Comparison of ENCODE assay signal across 15 mouse cellular contexts in the genomic region with DNA sequence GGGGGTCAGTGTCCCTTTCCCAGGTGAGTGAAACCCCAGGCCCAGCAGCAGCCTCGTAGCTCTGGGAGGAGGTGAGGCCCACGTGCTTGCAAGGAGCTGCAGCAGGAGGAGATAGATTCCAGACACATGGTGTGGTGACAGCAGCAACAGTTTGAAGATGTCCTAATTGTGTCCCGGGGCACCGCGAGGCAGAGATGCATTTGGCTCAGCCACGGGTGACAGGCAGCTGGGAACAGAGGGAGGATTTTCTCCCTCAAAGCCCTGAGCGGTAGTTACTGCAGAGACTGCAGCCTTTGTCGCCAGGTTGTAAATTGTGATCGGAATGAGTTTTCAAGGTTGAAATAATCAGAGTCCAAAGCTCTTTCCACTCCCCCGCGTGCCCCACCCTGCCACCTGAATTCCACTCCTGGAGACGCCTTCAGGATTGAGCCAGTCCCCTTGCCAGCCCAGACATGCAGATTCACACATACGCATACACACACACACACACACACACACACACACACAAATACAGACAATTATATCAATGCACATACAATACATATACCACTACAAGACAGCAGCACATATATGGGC.
A peak's percentile ranks its signal among the peaks of the same experiment; 100 is the strongest.
DNase-seq lines count a peak whose midpoint lies in the region; ATAC-seq and TF ChIP-seq lines count a peak whose summit lies in the region.
"Had no signal": no experiment of that assay in that cellular context is flagged by ENCODE, and none has a peak within 500 bp of the region (broad histone marks: within the 10 kb centered on the region; RNA-seq: fewer than 3 reads in every experiment).

No protein-coding gene starts in this region.

- H3K4me1 ChIP-seq in kidney, postnatal 0 days (replicated peaks; ENCODE audit: insufficient read depth, low read length) = no peaks in the 10 kb centered on the region
- H3K4me1 ChIP-seq in intestine, embryonic 15.5 days (replicated peaks) = peaks cover 19% of the 10 kb centered on the region
- peaks cover 47% of the 10 kb centered on the region for H3K4me1 ChIP-seq in olfactory bulb, adult 2 months (ENCODE audit: control insufficient read depth, insufficient read depth, low read length)
- no peaks in the 10 kb centered on the region; the same call in 1 of the 2 replicates for H3K4me1 ChIP-seq in liver, embryonic 12.5 days

- no peak overlapping the region for H3K9ac ChIP-seq in kidney, postnatal 0 days (ENCODE audit: low read depth, low read length)
- H3K9ac ChIP-seq in intestine, embryonic 15.5 days = no peak overlapping the region; the same call in 1 of the 2 replicates
- H3K9ac ChIP-seq in liver, embryonic 12.5 days = no peak overlapping the region
- H3K9ac ChIP-seq: embryonic facial prominence, embryonic 15.5 days; forebrain, embryonic 12.5 days; limb, embryonic 13.5 days; liver, postnatal 0 days; midbrain, embryonic 12.5 days had no signal

- H3K4me3 ChIP-seq in kidney, postnatal 0 days (replicated peaks; ENCODE audit: low read depth, low read length) = no peak overlapping the region
- H3K4me3 ChIP-seq in intestine, embryonic 15.5 days (replicated peaks) = no peak overlapping the region
- H3K4me3 ChIP-seq in olfactory bulb, adult 2 months (ENCODE audit: insufficient read depth, low read depth, low read length) = no peak overlapping the region
- no peak overlapping the region for H3K4me3 ChIP-seq in liver, embryonic 12.5 days
- H3K4me3 ChIP-seq: embryonic facial prominence, embryonic 15.5 days; forebrain, embryonic 12.5 days; limb, embryonic 13.5 days; midbrain, embryonic 12.5 days had no signal

- DNase-seq in kidney, postnatal 0 days (ENCODE audit: low spot score) = peak; percentile 27
- DNase-seq in kidney, postnatal 36 days = no peak
- DNase-seq in brain, adult 2 months (ENCODE audit: low read depth, low spot score) = peak; percentile 66
- no peak for DNase-seq in spleen, postnatal 4 days (ENCODE audit: low spot score in 2 of 2)
- DNase-seq: cerebellum, adult 11 months; liver, postnatal 0 days; right cerebral cortex, adult 18-20 months had no signal

- no peaks in the 10 kb centered on the region for H3K36me3 ChIP-seq in kidney, postnatal 0 days (ENCODE audit: insufficient read depth, low read length)
- no peaks in the 10 kb centered on the region for H3K36me3 ChIP-seq in intestine, embryonic 15.5 days
- no peaks in the 10 kb centered on the region for H3K36me3 ChIP-seq in liver, embryonic 12.5 days
- H3K36me3 ChIP-seq: embryonic facial prominence, embryonic 15.5 days; forebrain, embryonic 12.5 days; limb, embryonic 13.5 days; midbrain, embryonic 12.5 days had no signal

- H3K4me2 ChIP-seq in kidney, postnatal 0 days (ENCODE audit: low read length) = no peak overlapping the region
- peak overlapping the region; percentile 26; the same call in 1 of the 2 replicates for H3K4me2 ChIP-seq in intestine, embryonic 15.5 days (replicated peaks)
- H3K4me2 ChIP-seq in liver, embryonic 12.5 days = no peak overlapping the region
- H3K4me2 ChIP-seq: embryonic facial prominence, embryonic 15.5 days; forebrain, embryonic 12.5 days; limb, embryonic 13.5 days; midbrain, embryonic 12.5 days had no signal

- no peaks in the 10 kb centered on the region for H3K27me3 ChIP-seq in kidney, postnatal 0 days (ENCODE audit: insufficient read depth, low read length)
- H3K27me3 ChIP-seq in intestine, embryonic 15.5 days (replicated peaks) = no peaks in the 10 kb centered on the region
- peaks cover 8% of the 10 kb centered on the region; the same call in 1 of the 2 replicates for H3K27me3 ChIP-seq in liver, embryonic 12.5 days (replicated peaks)
- H3K27me3 ChIP-seq: embryonic facial prominence, embryonic 15.5 days; limb, embryonic 13.5 days; midbrain, embryonic 12.5 days had no signal

- WGBS in kidney, postnatal 0 days = 27% methylated on average over 13 of the region's 13 CpGs
- 26% methylated on average over 13 of the region's 13 CpGs for WGBS in intestine, embryonic 15.5 days
- 49% methylated on average over 13 of the region's 13 CpGs for WGBS in olfactory bulb, adult 2 months
- 52% methylated on average over 13 of the region's 13 CpGs for WGBS in liver, embryonic 12.5 days (ENCODE audit: insufficient replicate concordance)

- H3K27ac ChIP-seq in kidney, postnatal 0 days = no peak overlapping the region
- peak overlapping the region; percentile 88 for H3K27ac ChIP-seq in intestine, embryonic 15.5 days
- peak overlapping the region; percentile 10; the same call in 1 of the 2 replicates for H3K27ac ChIP-seq in olfactory bulb, adult 2 months (ENCODE audit: insufficient read depth, low read depth, low read length)
- no peak overlapping the region for H3K27ac ChIP-seq in liver, embryonic 12.5 days
- H3K27ac ChIP-seq: embryonic facial prominence, embryonic 15.5 days; forebrain, embryonic 12.5 days; limb, embryonic 13.5 days; midbrain, embryonic 12.5 days had no signal

- no peak for ATAC-seq in kidney, postnatal 0 days (replicated peaks; ENCODE audit: low FRiP score, low read depth)
- peak; percentile 66 for ATAC-seq in intestine, embryonic 15.5 days
- ATAC-seq in liver, embryonic 12.5 days = no peak
- ATAC-seq: CD4-positive, CD25-positive, alpha-beta regulatory T cell, adult 4 months; liver, postnatal 0 days had no signal

- no peak for TF ChIP-seq POLR2A in olfactory bulb, adult 2 months (IDR thresholded peaks at IDR 0.05; ENCODE audit: insufficient read depth, low read depth, low read length)

- H3K9me3 ChIP-seq in kidney, postnatal 0 days (replicated peaks; ENCODE audit: low read length) = no peaks in the 10 kb centered on the region
- H3K9me3 ChIP-seq in intestine, embryonic 15.5 days = no peaks in the 10 kb centered on the region
- no peaks in the 10 kb centered on the region for H3K9me3 ChIP-seq in liver, embryonic 12.5 days (replicated peaks)
- H3K9me3 ChIP-seq: embryonic facial prominence, embryonic 15.5 days; forebrain, embryonic 12.5 days; limb, embryonic 13.5 days; midbrain, embryonic 12.5 days had no signal

- TF ChIP-seq CTCF in kidney, postnatal 0 days (IDR thresholded peaks at IDR 0.05; ENCODE audit: low read depth) = no peak
- no peak for TF ChIP-seq CTCF in olfactory bulb, adult 2 months (IDR thresholded peaks at IDR 0.05; ENCODE audit: insufficient read depth, low read depth, low read length)

Comparison
In these comparisons a context has a peak if more than half of its experiments do, and no peak if none do; other contexts are left out.
1. DNase-seq: peak in kidney, postnatal 0 days (single experiment) and brain, adult 2 months (single experiment); none in kidney, postnatal 36 days (0 of 2) and spleen, postnatal 4 days (0 of 2).
2. H3K27ac ChIP-seq: peak in intestine, embryonic 15.5 days (single experiment) and olfactory bulb, adult 2 months (single experiment); none in kidney, postnatal 0 days (single experiment) and liver, embryonic 12.5 days (single experiment).